Comparison of ENCODE assay signal across 8 mouse cellular contexts in the genomic region with DNA sequence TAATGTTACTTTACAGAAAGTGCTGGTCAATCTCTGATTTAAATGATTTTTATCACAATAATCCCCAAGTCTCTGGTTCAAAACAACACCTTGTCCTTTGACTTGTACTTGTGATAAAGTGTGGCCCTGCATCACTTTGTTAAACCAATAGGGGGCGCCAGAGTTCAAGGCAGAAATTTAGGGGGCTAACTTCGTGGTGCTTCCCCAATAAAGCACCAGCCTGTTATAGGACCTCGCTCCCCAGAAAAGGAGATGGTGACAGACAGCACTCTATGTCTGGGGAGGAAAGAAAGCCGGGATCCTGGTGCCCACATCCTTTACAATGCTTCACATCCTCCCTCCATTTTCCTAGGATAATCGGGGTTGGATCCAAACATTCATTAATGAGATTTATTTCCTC.
DNase-seq lines count a peak whose midpoint lies in the region; ATAC-seq and TF ChIP-seq lines count a peak whose summit lies in the region.
"Had no signal": no experiment of that assay in that cellular context is flagged by ENCODE, and none has a peak within 500 bp of the region (broad histone marks: within the 10 kb centered on the region; RNA-seq: fewer than 3 reads in every experiment).

No protein-coding gene starts in this region.

- no peak overlapping the region for H3K4me3 ChIP-seq in hindbrain, embryonic 14.5 days (replicated peaks; ENCODE audit: low read length)
- H3K4me3 ChIP-seq in hindbrain, embryonic 12.5 days, result no peak overlapping the region
- H3K4me3 ChIP-seq in liver, postnatal 0 days (ENCODE audit: low read depth, low read length), result no peak overlapping the region
- H3K4me3 ChIP-seq: megakaryocyte, embryonic 14.5 days had no signal

- H3K36me3 ChIP-seq in hindbrain, embryonic 14.5 days (replicated peaks; ENCODE audit: control insufficient read depth, insufficient read depth), result no peaks in the 10 kb centered on the region
- 0 out of 2 replicates have a peak, but pooled peaks cover 3% of the 10 kb centered on the region for H3K36me3 ChIP-seq in hindbrain, embryonic 12.5 days
- no peaks in the 10 kb centered on the region for H3K36me3 ChIP-seq in liver, postnatal 0 days (replicated peaks; ENCODE audit: insufficient read depth, low read length)

- no peak overlapping the region for H3K4me2 ChIP-seq in hindbrain, embryonic 14.5 days (replicated peaks)
- no peak overlapping the region for H3K4me2 ChIP-seq in hindbrain, embryonic 12.5 days (replicated peaks)
- H3K4me2 ChIP-seq in liver, postnatal 0 days (ENCODE audit: low read depth, low read length), result no peak overlapping the region

- 0 out of 2 replicates have a peak, but pooled peaks cover 3% of the 10 kb centered on the region for H3K4me1 ChIP-seq in hindbrain, embryonic 14.5 days (replicated peaks; ENCODE audit: control insufficient read depth, insufficient read depth, low read length)
- H3K4me1 ChIP-seq in hindbrain, embryonic 12.5 days, result peaks cover 8% of the 10 kb centered on the region
- peaks cover 4% of the 10 kb centered on the region; the same call in 1 of the 2 replicates for H3K4me1 ChIP-seq in liver, postnatal 0 days (ENCODE audit: insufficient read depth)

- H3K27ac ChIP-seq in hindbrain, embryonic 14.5 days, result no peak overlapping the region
- no peak overlapping the region for H3K27ac ChIP-seq in hindbrain, embryonic 12.5 days
- no peak overlapping the region for H3K27ac ChIP-seq in liver, postnatal 0 days (ENCODE audit: low read depth)

- H3K9ac ChIP-seq in hindbrain, embryonic 14.5 days, result no peak overlapping the region
- H3K9ac ChIP-seq in hindbrain, embryonic 12.5 days, result no peak overlapping the region
- H3K9ac ChIP-seq in liver, postnatal 0 days (replicated peaks), result no peak overlapping the region

- peak; percentile 70 for TF ChIP-seq CTCF in liver, postnatal 0 days (IDR thresholded peaks at IDR 0.05; ENCODE audit: low read depth)

- H3K27me3 ChIP-seq in hindbrain, embryonic 14.5 days (ENCODE audit: control insufficient read depth, insufficient read depth, low read length), result no peaks in the 10 kb centered on the region
- no peaks in the 10 kb centered on the region for H3K27me3 ChIP-seq in hindbrain, embryonic 12.5 days
- no peaks in the 10 kb centered on the region for H3K27me3 ChIP-seq in liver, postnatal 0 days (ENCODE audit: insufficient read depth, low read length)
- H3K27me3 ChIP-seq: megakaryocyte, embryonic 14.5 days had no signal

- peak; percentile 35 for DNase-seq in hindbrain, embryonic 14.5 days (ENCODE audit: low spot score)
- DNase-seq in urinary bladder, postnatal 14 days (ENCODE audit: low spot score), result peak; percentile 14
- no peak for DNase-seq in urinary bladder, postnatal 10 days (ENCODE audit: low spot score)
- no peak for DNase-seq in liver, postnatal 0 days
- no peak for DNase-seq in urinary bladder, postnatal 4 days (ENCODE audit: low spot score in 2 of 2)

- no peak for ATAC-seq in hindbrain, embryonic 14.5 days (ENCODE audit: low FRiP score)
- ATAC-seq in hindbrain, embryonic 12.5 days (ENCODE audit: low FRiP score), result no peak
- ATAC-seq in liver, postnatal 0 days, result no peak
- no peak for ATAC-seq in megakaryocyte-erythroid progenitor cell, adult 5-6 weeks (replicated peaks; ENCODE audit: low FRiP score, low TSS enrichment, poor library complexity, severe bottlenecking)

- no peak for TF ChIP-seq EP300 in liver, postnatal 0 days (IDR thresholded peaks at IDR 0.05; ENCODE audit: low read depth)

- no peaks in the 10 kb centered on the region for H3K9me3 ChIP-seq in hindbrain, embryonic 14.5 days (ENCODE audit: control insufficient read depth, low read length)
- H3K9me3 ChIP-seq in hindbrain, embryonic 12.5 days (replicated peaks), result no peaks in the 10 kb centered on the region
- no peaks in the 10 kb centered on the region for H3K9me3 ChIP-seq in liver, postnatal 0 days (ENCODE audit: low read length)

- 47% methylated on average over 5 of the region's 5 CpGs for WGBS in hindbrain, embryonic 14.5 days
- WGBS in hindbrain, embryonic 12.5 days, result 41% methylated on average over 5 of the region's 5 CpGs
- 35% methylated on average over 5 of the region's 5 CpGs for WGBS in liver, postnatal 0 days (ENCODE audit: insufficient replicate concordance)

Comparison
In these comparisons a context has a peak if more than half of its experiments do, and no peak if none do; other contexts are left out.
1. DNase-seq: peak in hindbrain, embryonic 14.5 days (single experiment) and urinary bladder, postnatal 14 days (single experiment); none in urinary bladder, postnatal 10 days (single experiment), liver, postnatal 0 days (single experiment) and urinary bladder, postnatal 4 days (0 of 2).